Mouse (Mus musculus) midbrain, postnatal 0 days (tissue): ENCODE results near the gene Focad. TPM values are rescaled to one million over a fixed set of nuclear protein-coding genes. Genes with fewer than 3 reads are reported as not detected.
"Not testable (repeated sequence)": the region's sequence is repeated elsewhere in the genome, so short reads cannot be mapped to it uniquely, and the experiment has no call there.

Source experiments
- ATAC-seq: fragments of 200-750 bp; cut with Nextera tagmentation; 2 replicates; pipeline ENCODE4 v1.8.0; 2017; ENCODE audit warnings: moderate number of reproducible peaks, mild to moderate bottlenecking, moderate TSS enrichment, moderate library complexity; ENCODE audit not compliant: low FRiP score
- DNase-seq: peaks from one replicate; pipeline ENCODE4 v3.0.0-alpha.2; 2015; ENCODE audit warnings: low spot score
- H3K27ac ChIP-seq: fragments of 300-500 bp; sonication (generic); 2 replicates; pipeline ENCODE4 v1.5.1; 2014; ENCODE audit warnings: low read depth, mild to moderate bottlenecking, low read length, mixed read lengths
- H3K27me3 ChIP-seq: fragments of 300-500 bp; sonication (generic); 2 replicates; pipeline ENCODE4 v1.6.1; 2014; ENCODE audit warnings: low read length, control low read depth, mixed read lengths; ENCODE audit not compliant: insufficient read depth
- H3K36me3 ChIP-seq: fragments of 300-500 bp; sonication (generic); 2 replicates; pipeline ENCODE4 v1.6.1; 2014; ENCODE audit warnings: low read length, control low read depth, mixed read lengths; ENCODE audit not compliant: insufficient read depth
- H3K4me1 ChIP-seq: fragments of 300-500 bp; sonication (generic); 2 replicates; pipeline ENCODE4 v1.6.1; 2014; ENCODE audit warnings: mild to moderate bottlenecking, control low read depth, antibody characterized with exemption, low read length, mixed read lengths; ENCODE audit not compliant: insufficient read depth
- H3K4me2 ChIP-seq: fragments of 300-500 bp; sonication (generic); 2 replicates; pipeline ENCODE4 v1.6.1; 2014; ENCODE audit warnings: low read depth, mild to moderate bottlenecking, low read length, mixed read lengths; ENCODE audit not compliant: poor library complexity, severe bottlenecking
- H3K4me3 ChIP-seq: fragments of 300-500 bp; sonication (generic); 2 replicates; pipeline ENCODE4 v1.5.1; 2014; ENCODE audit warnings: low read depth, mild to moderate bottlenecking, low read length, moderate library complexity
- H3K9ac ChIP-seq: fragments of 300-500 bp; sonication (generic); replicated peaks from 2 replicates; pipeline ENCODE4 v1.6.1; 2014; ENCODE audit warnings: mild to moderate bottlenecking, low read length, moderate library complexity, mixed read lengths; ENCODE audit not compliant: poor library complexity, severe bottlenecking
- H3K9me3 ChIP-seq: fragments of 300-500 bp; sonication (generic); 2 replicates; pipeline ENCODE4 v1.6.1; 2016; ENCODE audit warnings: low read length, control low read depth
- CTCF ChIP-seq: IDR thresholded peaks from 2 replicates; pipeline ENCODE4 v1.5.1; 2016; ENCODE audit warnings: antibody characterized with exemption, mild to moderate bottlenecking
- WGBS: fragments of 180-500 bp; shearing (Covaris S2); extraction: QIAGEN DNeasy Blood & Tissue Kit; methylation state at CpG from one replicate; pipeline ENCODE4 v1.1.7; 2014; 5-methylcytosine and 5-hydroxymethylcytosine counted together
- polyA plus RNA-seq: library from polyadenylated mRNA; unstranded; fragments of >200 nt; fragmentation: Nextera tagmentation; extraction: Ambion mirVana; gene quantifications from 2 replicates; pipeline ENCODE4 v1.2.1, GENCODE M21; 2015
- total RNA-seq: library from RNA; depleted of rRNA; stranded (reverse); fragments of >200 nt; gene quantifications from 2 replicates; pipeline ENCODE4 v1.2.3, GENCODE M21; 2014

Focad gene
- total and polyA plus RNA-seq, 2 experiments from 2014 or later: 9.0 to 36.9 TPM

GRCm38 (mm10) chr4:88372293-88373224 lies 278.1 kb downstream of the Focad start:
- H3K27ac ChIP-seq: 0 out of 2 replicates have a peak overlapping the region, but pooled peaks have one; percentile 55
- no peaks in the 10 kb centered on the region for H3K27me3 ChIP-seq
- no peaks in the 10 kb centered on the region for H3K9me3 ChIP-seq
- no peak overlapping the region for H3K4me3 ChIP-seq
- no peak for TF ChIP-seq CTCF
- 42% methylated on average over 18 of the region's 18 CpGs for WGBS
- no peak overlapping the region for H3K9ac ChIP-seq
- ATAC-seq (peak; percentile 49; the same call in 1 of the 2 replicates), DNase-seq (peak; percentile 7)
- H3K36me3 ChIP-seq: no peaks in the 10 kb centered on the region
- H3K4me2 ChIP-seq: no peak overlapping the region
- no peaks in the 10 kb centered on the region for H3K4me1 ChIP-seq

- no peak for DNase-seq
- Histone ChIP-seq H3K4me3 (no peak overlapping the region), H3K4me2 (no peak overlapping the region), H3K27ac (no peak overlapping the region), H3K9ac (no peak overlapping the region), H3K27me3 (no peaks in the 10 kb centered on the region), H3K9me3 (no peaks in the 10 kb centered on the region), H3K4me1 (no peaks in the 10 kb centered on the region), H3K36me3 (0 out of 2 replicates have a peak, but pooled peaks cover 3% of the 10 kb centered on the region)
- 89% methylated on average over 1 of the region's 1 CpGs for WGBS
- no peak for TF ChIP-seq CTCF
- no peak for ATAC-seq
Observed at GRCm38 (mm10) chr4:88390036-88390435, 295.6 kb downstream of the Focad start.

GRCm38 (mm10) chr4:88390596-88390995 lies 296.2 kb downstream of the Focad start:
- H3K9ac ChIP-seq, ATAC-seq, H3K9me3 ChIP-seq, H3K4me1 ChIP-seq, DNase-seq, H3K36me3 ChIP-seq, H3K27ac ChIP-seq, H3K27me3 ChIP-seq, H3K4me3 ChIP-seq, H3K4me2 ChIP-seq: not testable (repeated sequence)
- 71% methylated on average over 1 of the region's 1 CpGs for WGBS

GRCm38 (mm10) chr4:88395717-88396116 lies 301.3 kb downstream of the Focad start:
- no peak for TF ChIP-seq CTCF
- H3K36me3 ChIP-seq: peaks cover 11% of the 10 kb centered on the region; the same call in 1 of the 2 replicates
- H3K4me1 ChIP-seq: no peaks in the 10 kb centered on the region
- ATAC-seq (no peak), DNase-seq (no peak)
- H3K27ac ChIP-seq: no peak overlapping the region
- 93% methylated on average over 3 of the region's 3 CpGs for WGBS
- H3K27me3 ChIP-seq: no peaks in the 10 kb centered on the region
- no peak overlapping the region for H3K9ac ChIP-seq
- no peak overlapping the region for H3K4me3 ChIP-seq
- no peak overlapping the region for H3K4me2 ChIP-seq
- no peaks in the 10 kb centered on the region for H3K9me3 ChIP-seq

GRCm38 (mm10) chr4:88396995-88397521 lies 302.6 kb downstream of the Focad start:
- Histone ChIP-seq H3K27ac (no peak overlapping the region), H3K36me3 (peaks cover 11% of the 10 kb centered on the region; the same call in 1 of the 2 replicates), H3K9me3 (no peaks in the 10 kb centered on the region), H3K9ac (no peak overlapping the region), H3K4me2 (no peak overlapping the region), H3K27me3 (no peaks in the 10 kb centered on the region), H3K4me3 (no peak overlapping the region), H3K4me1 (no peaks in the 10 kb centered on the region)
- DNase-seq: no peak
- no peak for TF ChIP-seq CTCF
- 72% methylated on average over 6 of the region's 6 CpGs for WGBS
- ATAC-seq: no peak
